Mouse (Mus musculus) small intestine, adult 2 months (tissue): Measurements from ENCODE around the gene Slc35f1.

Experiments
- CTCF ChIP-seq: fragments of 200-500 bp; IDR thresholded peaks from 2 replicates; pipeline ENCODE4 v1.5.1; 2012; ENCODE audit warnings: low read depth, mild to moderate bottlenecking, control low read depth, inconsistent platforms, low read length, moderate library complexity, mixed read lengths; ENCODE audit not compliant: insufficient replicate concordance, insufficient read length; ENCODE audit errors: extremely low read depth
- POLR2A ChIP-seq: fragments of 200-500 bp; IDR thresholded peaks from 2 replicates; pipeline ENCODE4 v1.6.1; 2012; ENCODE audit warnings: low read depth, mild to moderate bottlenecking, control low read depth, inconsistent platforms, low read length, moderate library complexity

DNA sequence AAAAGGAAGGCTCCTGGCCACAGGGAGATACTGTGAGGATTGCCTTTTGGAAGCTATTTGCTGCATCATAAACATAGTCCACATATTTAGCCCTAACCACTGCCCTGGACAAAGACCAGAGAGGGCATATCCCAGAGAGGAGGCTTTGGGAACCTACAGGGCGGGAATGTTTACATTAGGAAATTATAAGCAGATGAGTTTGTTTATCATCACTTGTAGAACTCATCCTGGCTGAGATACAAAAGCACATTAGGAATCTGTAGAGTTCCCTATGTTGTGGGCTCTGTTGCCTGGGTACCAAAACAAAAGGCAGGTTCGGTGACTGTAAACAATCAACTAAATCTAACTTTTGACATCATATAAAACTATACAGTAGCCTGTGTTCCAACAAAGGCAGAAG lies 467.4 kb downstream of the Slc35f1 start:
- TF ChIP-seq CTCF (no peak), POLR2A (no peak)
